Mouse (Mus musculus): ENCODE results near the gene Mapk3. TPM values are rescaled to one million over a fixed set of nuclear protein-coding genes. Genes with fewer than 3 reads are reported as not detected.
A peak's percentile ranks its signal among the peaks of the same experiment; 100 is the strongest.

Mapk3 gene
- polyA plus RNA-seq, 1 experiment, result 337 TPM

- no peaks in the 10 kb centered on the region; the same call in 1 of the 2 replicates for H3K36me3 ChIP-seq (ENCODE audit: control insufficient read depth, insufficient read depth, low read length)
- no peak for TF ChIP-seq POLR2A (IDR thresholded peaks at IDR 0.05; ENCODE audit: control insufficient read depth, low read depth, low read length)
- TF ChIP-seq CTCF (IDR thresholded peaks at IDR 0.05; ENCODE audit: control insufficient read depth, insufficient read depth, insufficient replicate concordance, low read depth, low read length), result no peak
- no peak overlapping the region for H3K27ac ChIP-seq (ENCODE audit: control insufficient read depth, insufficient read depth, low read depth, low read length)
- no peaks in the 10 kb centered on the region for H3K27me3 ChIP-seq (ENCODE audit: control insufficient read depth, insufficient read depth, low read length)
- peaks cover 10% of the 10 kb centered on the region for H3K4me1 ChIP-seq (ENCODE audit: control insufficient read depth, insufficient read depth, low read length)
- no peak overlapping the region for H3K4me3 ChIP-seq (ENCODE audit: control insufficient read depth, low read depth, low read length)
Measured at GRCm38 (mm10) chr7:126758539-126758938, 862 bp upstream of the Mapk3 start.

- TF ChIP-seq CTCF (IDR thresholded peaks at IDR 0.05; ENCODE audit: control insufficient read depth, insufficient read depth, insufficient replicate concordance, low read depth, low read length) (no peak), POLR2A (IDR thresholded peaks at IDR 0.05; ENCODE audit: control insufficient read depth, low read depth, low read length) (no peak)
- Histone ChIP-seq H3K27me3 (ENCODE audit: control insufficient read depth, insufficient read depth, low read length) (no peaks in the 10 kb centered on the region), H3K27ac (ENCODE audit: control insufficient read depth, insufficient read depth, low read depth, low read length) (peak overlapping the region; percentile 87), H3K36me3 (ENCODE audit: control insufficient read depth, insufficient read depth, low read length) (no peaks in the 10 kb centered on the region; the same call in 1 of the 2 replicates), H3K4me3 (ENCODE audit: control insufficient read depth, low read depth, low read length) (peak overlapping the region; percentile 94), H3K4me1 (ENCODE audit: control insufficient read depth, insufficient read depth, low read length) (peaks cover 10% of the 10 kb centered on the region)
Measured at GRCm38 (mm10) chr7:126759672-126760390, 430 bp downstream of the Mapk3 start.

GRCm38 (mm10) chr7:126760391-126760802 lies 996 bp downstream of the Mapk3 start:
- peak overlapping the region; percentile 94 for H3K4me3 ChIP-seq (ENCODE audit: control insufficient read depth, low read depth, low read length)
- H3K4me1 ChIP-seq (ENCODE audit: control insufficient read depth, insufficient read depth, low read length), result peaks cover 10% of the 10 kb centered on the region
- H3K27me3 ChIP-seq (ENCODE audit: control insufficient read depth, insufficient read depth, low read length), result no peaks in the 10 kb centered on the region
- peak overlapping the region; percentile 87 for H3K27ac ChIP-seq (ENCODE audit: control insufficient read depth, insufficient read depth, low read depth, low read length)
- TF ChIP-seq POLR2A (IDR thresholded peaks at IDR 0.05; ENCODE audit: control insufficient read depth, low read depth, low read length) (no peak), CTCF (IDR thresholded peaks at IDR 0.05; ENCODE audit: control insufficient read depth, insufficient read depth, insufficient replicate concordance, low read depth, low read length) (no peak)
- H3K36me3 ChIP-seq (ENCODE audit: control insufficient read depth, insufficient read depth, low read length), result no peaks in the 10 kb centered on the region; the same call in 1 of the 2 replicates

GRCm38 (mm10) chr7:126760956-126761355 lies 1.6 kb downstream of the Mapk3 start:
- Histone ChIP-seq H3K4me1 (ENCODE audit: control insufficient read depth, insufficient read depth, low read length) (peaks cover 10% of the 10 kb centered on the region), H3K27ac (ENCODE audit: control insufficient read depth, insufficient read depth, low read depth, low read length) (peak overlapping the region; percentile 87), H3K36me3 (ENCODE audit: control insufficient read depth, insufficient read depth, low read length) (no peaks in the 10 kb centered on the region; the same call in 1 of the 2 replicates), H3K4me3 (ENCODE audit: control insufficient read depth, low read depth, low read length) (peak overlapping the region; percentile 94), H3K27me3 (ENCODE audit: control insufficient read depth, insufficient read depth, low read length) (no peaks in the 10 kb centered on the region)
- TF ChIP-seq POLR2A (IDR thresholded peaks at IDR 0.05; ENCODE audit: control insufficient read depth, low read depth, low read length) (peak; percentile 43; the same call in 1 of the 2 replicates), CTCF (IDR thresholded peaks at IDR 0.05; ENCODE audit: control insufficient read depth, insufficient read depth, insufficient replicate concordance, low read depth, low read length) (no peak)

- no peak for TF ChIP-seq POLR2A (IDR thresholded peaks at IDR 0.05; ENCODE audit: control insufficient read depth, low read depth, low read length)
- TF ChIP-seq CTCF (IDR thresholded peaks at IDR 0.05; ENCODE audit: control insufficient read depth, insufficient read depth, insufficient replicate concordance, low read depth, low read length), result no peak
- peak overlapping the region; percentile 94; the same call in 1 of the 2 replicates for H3K4me3 ChIP-seq (ENCODE audit: control insufficient read depth, low read depth, low read length)
Measured at GRCm38 (mm10) chr7:126761529-126762067, 2.2 kb downstream of the Mapk3 start.

GRCm38 (mm10) chr7:126762471-126763008 lies 3.1 kb downstream of the Mapk3 start:
- Histone ChIP-seq H3K27me3 (ENCODE audit: control insufficient read depth, insufficient read depth, low read length) (no peaks in the 10 kb centered on the region), H3K36me3 (ENCODE audit: control insufficient read depth, insufficient read depth, low read length) (no peaks in the 10 kb centered on the region; the same call in 1 of the 2 replicates), H3K4me1 (ENCODE audit: control insufficient read depth, insufficient read depth, low read length) (peaks cover 10% of the 10 kb centered on the region), H3K27ac (ENCODE audit: control insufficient read depth, insufficient read depth, low read depth, low read length) (no peak overlapping the region), H3K4me3 (ENCODE audit: control insufficient read depth, low read depth, low read length) (no peak overlapping the region)
- TF ChIP-seq POLR2A (IDR thresholded peaks at IDR 0.05; ENCODE audit: control insufficient read depth, low read depth, low read length), result no peak
- no peak for TF ChIP-seq CTCF (IDR thresholded peaks at IDR 0.05; ENCODE audit: control insufficient read depth, insufficient read depth, insufficient replicate concordance, low read depth, low read length)

More at GRCm38 (mm10) chr7:126761529-126762067, 2.2 kb downstream of the Mapk3 start:
- Histone ChIP-seq H3K36me3 (ENCODE audit: control insufficient read depth, insufficient read depth, low read length) (no peaks in the 10 kb centered on the region; the same call in 1 of the 2 replicates), H3K4me1 (ENCODE audit: control insufficient read depth, insufficient read depth, low read length) (peaks cover 10% of the 10 kb centered on the region), H3K27ac (ENCODE audit: control insufficient read depth, insufficient read depth, low read depth, low read length) (peak overlapping the region; percentile 87), H3K27me3 (ENCODE audit: control insufficient read depth, insufficient read depth, low read length) (no peaks in the 10 kb centered on the region)

GRCm38 (mm10) chr7:126765540-126765939 lies 6.1 kb downstream of the Mapk3 start:
- TF ChIP-seq CTCF (IDR thresholded peaks at IDR 0.05; ENCODE audit: control insufficient read depth, insufficient read depth, insufficient replicate concordance, low read depth, low read length), result no peak
- TF ChIP-seq POLR2A (IDR thresholded peaks at IDR 0.05; ENCODE audit: control insufficient read depth, low read depth, low read length), result no peak
- Histone ChIP-seq H3K4me3 (ENCODE audit: control insufficient read depth, low read depth, low read length) (no peak overlapping the region), H3K36me3 (ENCODE audit: control insufficient read depth, insufficient read depth, low read length) (no peaks in the 10 kb centered on the region; the same call in 1 of the 2 replicates), H3K27me3 (ENCODE audit: control insufficient read depth, insufficient read depth, low read length) (no peaks in the 10 kb centered on the region), H3K27ac (ENCODE audit: control insufficient read depth, insufficient read depth, low read depth, low read length) (no peak overlapping the region), H3K4me1 (ENCODE audit: control insufficient read depth, insufficient read depth, low read length) (peaks cover 6% of the 10 kb centered on the region; the same call in 1 of the 2 replicates)

Data from testis, adult 2 months (tissue).